Mouse (Mus musculus) embryonic facial prominence, embryonic 11.5 days (tissue): ENCODE results near the gene Utrn. TPM values are rescaled to one million over a fixed set of nuclear protein-coding genes. Genes with fewer than 3 reads are reported as not detected.

Experiments used
- ATAC-seq: fragments of 200-750 bp; cut with Nextera tagmentation; replicated peaks from 2 replicates; pipeline ENCODE4 v1.8.0; 2017; ENCODE audit warnings: low read depth; ENCODE audit not compliant: insufficient number of reproducible peaks, low FRiP score, low TSS enrichment
- DNase-seq: peaks from one replicate; pipeline ENCODE4 v3.0.0-alpha.2; 2015; ENCODE audit warnings: low spot score
- H3K27ac ChIP-seq: fragments of 300-500 bp; sonication (generic); replicated peaks from 2 replicates; pipeline ENCODE4 v1.5.1; 2014; ENCODE audit warnings: mild to moderate bottlenecking, low read depth, low read length, control low read depth
- H3K27me3 ChIP-seq: fragments of 300-500 bp; sonication (generic); 2 replicates; pipeline ENCODE4 v1.6.1; 2014; ENCODE audit warnings: mild to moderate bottlenecking, low read length, moderate library complexity, mixed read lengths; ENCODE audit not compliant: control insufficient read depth, insufficient read depth
- H3K36me3 ChIP-seq: fragments of 300-500 bp; sonication (generic); replicated peaks from 2 replicates; pipeline ENCODE4 v1.6.1; 2014; ENCODE audit warnings: low read depth, mild to moderate bottlenecking, low read length, moderate library complexity, mixed read lengths; ENCODE audit not compliant: control insufficient read depth, insufficient read depth
- H3K4me1 ChIP-seq: fragments of 300-500 bp; sonication (generic); 2 replicates; pipeline ENCODE4 v1.6.1; 2014; ENCODE audit warnings: low read length, mixed read lengths; ENCODE audit not compliant: control insufficient read depth, insufficient read depth
- H3K4me2 ChIP-seq: fragments of 300-500 bp; sonication (generic); 2 replicates; pipeline ENCODE4 v1.6.1; 2014; ENCODE audit warnings: low read depth, mild to moderate bottlenecking, control low read depth, low read length, moderate library complexity
- H3K4me3 ChIP-seq: fragments of 300-500 bp; sonication (generic); 2 replicates; pipeline ENCODE4 v1.5.1; 2014; ENCODE audit warnings: low read depth, low read length, control low read depth
- H3K9ac ChIP-seq: fragments of 300-500 bp; sonication (generic); replicated peaks from 2 replicates; pipeline ENCODE4 v1.6.1; 2014; ENCODE audit warnings: mild to moderate bottlenecking, control low read depth, low read length
- H3K9me3 ChIP-seq: fragments of 300-500 bp; sonication (generic); replicated peaks from 2 replicates; pipeline ENCODE4 v1.6.1; 2016; ENCODE audit warnings: mild to moderate bottlenecking, low read length, inconsistent platforms, mixed read lengths; ENCODE audit not compliant: control insufficient read depth
- WGBS: fragments of 180-500 bp; shearing (Covaris S2); extraction: QIAGEN DNeasy Blood & Tissue Kit; methylation state at CpG from one replicate; pipeline ENCODE4 v1.1.7; 2014; 5-methylcytosine and 5-hydroxymethylcytosine counted together
- polyA plus RNA-seq: library from polyadenylated mRNA; unstranded; fragments of >200 nt; fragmentation: Nextera tagmentation; extraction: Ambion mirVana; gene quantifications from 2 replicates; pipeline ENCODE4 v1.2.1, GENCODE M21; 2014

Utrn gene
- polyA plus RNA-seq, 1 experiment from 2014 or later = 47.4 TPM

DNA sequence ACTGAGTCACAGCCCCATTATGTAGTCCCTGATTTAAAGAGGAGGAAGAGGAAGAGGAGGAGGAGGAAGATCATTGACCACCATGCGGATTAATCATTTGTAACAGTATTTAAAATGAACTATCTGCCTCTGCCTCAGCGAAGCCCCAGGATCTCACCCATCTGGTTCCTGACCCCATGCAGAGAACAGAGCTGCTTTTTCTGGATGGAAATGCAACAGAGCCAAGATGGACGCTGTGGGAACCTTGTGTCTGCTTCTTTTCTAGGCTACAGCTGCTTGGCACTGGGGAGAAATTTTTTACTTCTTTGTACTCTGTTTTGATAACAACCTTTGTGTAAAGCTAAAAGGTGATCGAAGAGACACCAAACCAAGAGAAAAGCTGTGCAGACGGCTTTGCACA, 137.7 kb downstream of the Utrn start:
- H3K4me3 ChIP-seq = no peak overlapping the region
- ATAC-seq (no peak), DNase-seq (no peak)
- no peaks in the 10 kb centered on the region for H3K4me1 ChIP-seq
- H3K4me2 ChIP-seq = no peak overlapping the region
- H3K27ac ChIP-seq = no peak overlapping the region
- 69% methylated on average over 5 of the region's 5 CpGs for WGBS
- H3K9ac ChIP-seq = no peak overlapping the region
- H3K27me3 ChIP-seq = no peaks in the 10 kb centered on the region
- H3K36me3 ChIP-seq = peaks cover 4% of the 10 kb centered on the region; the same call in 1 of the 2 replicates
- H3K9me3 ChIP-seq = no peaks in the 10 kb centered on the region; the same call in 1 of the 2 replicates

DNA sequence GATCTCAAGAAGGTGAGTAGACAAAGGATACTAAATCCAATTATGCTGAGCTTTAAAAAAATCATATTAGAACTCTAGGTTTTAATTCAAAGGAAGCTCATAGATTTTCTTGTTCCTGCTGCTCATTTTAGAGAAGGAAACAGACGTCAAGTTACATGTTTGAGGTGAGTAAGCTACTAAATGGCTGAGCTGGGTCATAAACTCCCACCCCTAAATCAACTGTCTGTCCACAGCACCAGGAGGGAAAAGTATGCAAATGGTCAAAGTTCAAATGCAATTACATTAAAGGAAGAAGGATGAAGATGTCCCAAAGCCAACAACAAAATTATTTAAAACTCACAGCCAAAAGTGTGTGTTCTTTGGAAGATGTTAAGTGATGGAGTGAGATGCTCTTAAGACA, 139.5 kb downstream of the Utrn start:
- H3K4me3 ChIP-seq = no peak overlapping the region
- H3K27me3 ChIP-seq = no peaks in the 10 kb centered on the region
- no peak for ATAC-seq
- H3K9ac ChIP-seq = no peak overlapping the region
- no peak overlapping the region for H3K4me2 ChIP-seq
- no peaks in the 10 kb centered on the region for H3K4me1 ChIP-seq
- no peaks in the 10 kb centered on the region; the same call in 1 of the 2 replicates for H3K9me3 ChIP-seq
- no peaks in the 10 kb centered on the region; the same call in 1 of the 2 replicates for H3K36me3 ChIP-seq
- DNase-seq = no peak
- no peak overlapping the region for H3K27ac ChIP-seq
- WGBS = 57% methylated on average over 1 of the region's 1 CpGs

DNA sequence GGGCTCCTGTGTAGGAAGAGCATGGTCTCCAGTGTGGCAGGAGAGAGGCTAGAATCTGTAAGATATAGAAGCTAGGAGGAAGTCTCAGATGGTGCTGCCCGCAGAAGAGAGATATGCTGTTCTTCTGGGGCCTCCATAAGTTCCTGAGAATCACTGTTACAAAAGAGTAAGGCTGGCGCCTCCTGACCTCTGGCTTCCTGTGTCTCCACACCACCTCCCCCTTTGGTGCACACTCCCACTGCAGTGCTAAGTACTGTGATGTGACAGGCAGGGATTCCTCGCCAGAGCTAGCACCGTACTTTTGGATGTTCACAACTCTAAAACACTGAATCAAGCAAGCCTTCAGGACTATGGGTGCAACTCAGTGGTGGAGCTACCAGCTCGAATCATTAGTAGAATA, 140.1 kb downstream of the Utrn start:
- Histone ChIP-seq H3K4me1 (no peaks in the 10 kb centered on the region), H3K9me3 (no peaks in the 10 kb centered on the region; the same call in 1 of the 2 replicates), H3K4me2 (no peak overlapping the region), H3K4me3 (no peak overlapping the region), H3K27ac (no peak overlapping the region), H3K27me3 (no peaks in the 10 kb centered on the region), H3K36me3 (no peaks in the 10 kb centered on the region), H3K9ac (no peak overlapping the region)
- WGBS = 75% methylated on average over 5 of the region's 5 CpGs
- ATAC-seq (no peak), DNase-seq (no peak)

DNA sequence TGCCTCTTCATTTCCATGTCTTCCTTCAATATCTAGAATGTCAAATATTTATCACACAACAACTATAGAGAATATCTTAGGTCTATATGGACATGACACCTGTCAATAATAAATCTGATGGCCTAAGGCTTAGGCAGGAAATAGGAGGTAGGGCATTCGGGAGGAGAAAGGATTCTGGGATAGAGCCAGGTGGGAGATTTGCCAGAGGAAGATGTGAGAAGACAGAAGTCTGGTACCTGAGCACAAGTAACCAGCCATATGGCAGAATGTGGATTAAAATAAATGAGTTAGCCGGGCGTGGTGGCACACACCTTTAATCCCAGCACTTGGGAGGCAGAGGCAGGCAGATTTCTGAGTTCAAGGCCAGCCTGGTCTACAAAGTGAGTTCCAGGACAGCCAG, 141.3 kb downstream of the Utrn start:
- ATAC-seq = no peak
- Histone ChIP-seq H3K27me3 (no peaks in the 10 kb centered on the region), H3K9me3 (no peaks in the 10 kb centered on the region; the same call in 1 of the 2 replicates), H3K4me3 (no peak overlapping the region), H3K9ac (no peak overlapping the region), H3K36me3 (no peaks in the 10 kb centered on the region), H3K27ac (no peak overlapping the region), H3K4me1 (no peaks in the 10 kb centered on the region), H3K4me2 (no peak overlapping the region)
- DNase-seq = no peak
- 91% methylated on average over 3 of the region's 3 CpGs for WGBS

DNA sequence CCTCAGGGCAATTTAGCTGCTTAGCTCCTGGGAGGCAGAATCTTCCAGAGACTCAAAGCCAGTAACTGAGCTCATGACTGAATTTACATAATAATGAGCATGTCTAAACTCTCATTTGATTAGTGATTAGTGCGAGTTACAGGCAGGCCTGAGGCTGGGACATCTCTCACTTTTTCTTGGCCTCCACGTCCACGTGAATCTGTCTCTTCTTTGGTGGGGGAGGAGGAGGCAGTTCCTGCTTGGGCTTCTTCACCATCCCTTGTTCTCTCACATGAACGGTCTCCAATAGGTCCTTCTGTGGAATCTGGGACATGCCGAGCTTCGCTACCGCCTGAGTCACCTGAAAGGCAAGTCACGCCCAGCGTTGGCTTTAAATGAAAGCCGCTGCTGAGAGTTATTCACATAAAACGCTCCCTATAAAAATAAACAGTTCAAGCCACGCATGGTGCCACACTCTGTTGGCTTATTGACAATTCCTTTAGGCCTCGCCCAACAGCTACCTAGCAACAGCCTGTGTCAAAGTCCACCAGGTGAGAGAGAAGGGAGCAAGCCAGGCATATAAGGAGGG, 143.0 kb downstream of the Utrn start:
- H3K9me3 ChIP-seq = no peaks in the 10 kb centered on the region; the same call in 1 of the 2 replicates
- H3K27me3 ChIP-seq = no peaks in the 10 kb centered on the region
- DNase-seq (no peak), ATAC-seq (no peak)
- H3K27ac ChIP-seq = no peak overlapping the region
- H3K4me2 ChIP-seq = no peak overlapping the region
- no peaks in the 10 kb centered on the region for H3K4me1 ChIP-seq
- H3K36me3 ChIP-seq = no peaks in the 10 kb centered on the region
- H3K4me3 ChIP-seq = no peak overlapping the region
- H3K9ac ChIP-seq = no peak overlapping the region
- 66% methylated on average over 13 of the region's 13 CpGs for WGBS

DNA sequence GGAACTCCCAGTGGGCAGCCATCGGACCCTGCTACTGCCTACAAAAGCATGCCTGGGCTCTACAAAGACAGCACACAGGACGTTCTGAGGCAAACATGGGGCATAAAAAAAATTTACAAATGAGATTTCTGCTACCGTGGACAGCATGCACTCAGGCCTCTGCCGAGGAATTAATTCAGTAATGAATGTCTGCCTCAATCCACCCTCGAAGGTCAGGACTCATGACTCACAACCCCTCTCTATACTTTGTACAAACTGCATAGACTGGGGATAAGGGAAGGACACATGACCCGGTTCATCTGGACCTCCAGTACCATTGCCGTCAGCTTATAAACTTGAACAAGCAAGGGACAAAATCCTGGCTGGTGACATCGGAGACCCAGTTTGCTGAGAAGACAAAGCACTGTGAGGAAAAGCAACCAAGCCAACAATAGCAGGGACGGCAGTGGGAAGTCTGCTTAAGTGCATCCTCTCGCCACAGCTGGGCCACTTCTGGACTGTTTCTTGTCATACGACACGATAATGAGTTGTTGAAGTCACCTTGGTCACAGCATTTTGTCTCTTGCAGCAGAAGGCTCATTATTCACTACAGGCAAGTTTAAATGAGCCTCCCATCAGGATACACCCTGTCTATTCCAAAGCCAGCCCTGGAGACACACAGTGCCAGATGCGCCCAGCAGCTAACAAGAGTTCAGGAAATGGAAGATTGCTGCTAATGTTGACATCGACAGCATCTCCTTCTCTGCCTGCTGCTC, 144.7 kb downstream of the Utrn start:
- 74% methylated on average over 14 of the region's 14 CpGs for WGBS
- DNase-seq = no peak
- H3K36me3 ChIP-seq = no peaks in the 10 kb centered on the region
- H3K4me1 ChIP-seq = no peaks in the 10 kb centered on the region
- H3K27ac ChIP-seq = no peak overlapping the region
- no peaks in the 10 kb centered on the region for H3K27me3 ChIP-seq
- ATAC-seq = no peak
- H3K4me3 ChIP-seq = no peak overlapping the region
- H3K9ac ChIP-seq = no peak overlapping the region
- no peak overlapping the region for H3K4me2 ChIP-seq
- H3K9me3 ChIP-seq = no peaks in the 10 kb centered on the region; the same call in 1 of the 2 replicates

DNA sequence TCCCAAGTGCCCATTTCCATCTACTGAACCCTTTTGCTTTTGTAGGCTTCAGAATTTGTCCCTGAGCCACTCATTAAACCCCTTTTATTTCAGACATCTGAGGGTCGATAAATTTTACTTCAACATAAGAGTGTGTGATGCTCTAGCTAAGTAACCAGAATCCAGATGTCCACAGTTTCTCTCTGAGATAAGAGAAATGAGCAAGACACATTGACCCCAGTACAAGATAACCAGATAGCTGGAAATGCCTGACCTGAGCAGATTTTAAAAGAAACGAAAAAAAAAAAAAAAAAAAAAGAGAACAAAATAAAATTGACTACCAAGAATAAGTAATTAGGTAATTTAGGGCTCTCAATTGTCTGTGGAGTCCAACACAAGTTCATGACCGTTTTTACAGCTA, 145.9 kb downstream of the Utrn start:
- H3K4me3 ChIP-seq = no peak overlapping the region
- no peak for ATAC-seq
- H3K4me2 ChIP-seq = no peak overlapping the region
- no peaks in the 10 kb centered on the region for H3K4me1 ChIP-seq
- no peak overlapping the region for H3K9ac ChIP-seq
- H3K36me3 ChIP-seq = no peaks in the 10 kb centered on the region
- no peak for DNase-seq
- no peak overlapping the region for H3K27ac ChIP-seq
- H3K9me3 ChIP-seq = no peaks in the 10 kb centered on the region
- H3K27me3 ChIP-seq = no peaks in the 10 kb centered on the region
- WGBS = 71% methylated on average over 3 of the region's 3 CpGs

DNA sequence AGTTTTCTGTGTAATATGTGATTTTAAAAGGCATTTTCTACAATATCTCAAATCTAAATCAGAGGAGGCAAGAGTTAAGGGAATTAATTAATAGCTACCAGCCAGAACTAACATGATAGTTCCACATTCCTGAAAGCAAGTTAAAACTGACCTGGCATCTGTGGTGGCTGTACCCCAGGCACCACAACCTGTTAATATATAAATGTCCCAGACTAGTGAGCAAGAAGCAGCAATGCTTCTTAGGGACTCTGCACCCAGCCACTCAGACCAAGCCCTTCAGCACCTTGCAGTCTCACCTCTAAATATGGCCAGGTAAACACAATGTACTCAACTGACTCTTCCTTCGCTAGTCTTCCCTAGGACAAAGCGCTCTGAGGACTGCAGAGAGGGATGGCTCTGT, 147.1 kb downstream of the Utrn start:
- WGBS = 88% methylated on average over 2 of the region's 2 CpGs
- Histone ChIP-seq H3K36me3 (no peaks in the 10 kb centered on the region), H3K4me2 (no peak overlapping the region), H3K4me1 (no peaks in the 10 kb centered on the region), H3K9me3 (no peaks in the 10 kb centered on the region), H3K9ac (no peak overlapping the region), H3K27me3 (no peaks in the 10 kb centered on the region), H3K27ac (no peak overlapping the region), H3K4me3 (no peak overlapping the region)
- DNase-seq (no peak), ATAC-seq (no peak)
